Mouse (Mus musculus) heart, embryonic 14.5 days (tissue): ENCODE data around the gene Lrch1. TPM values are rescaled to one million over a fixed set of nuclear protein-coding genes. Genes with fewer than 3 reads are reported as not detected.

Source experiments
- ATAC-seq: fragments of 200-750 bp; cut with Nextera tagmentation; 2 replicates; pipeline ENCODE4 v1.8.0; 2017; ENCODE audit warnings: low read depth, moderate TSS enrichment; ENCODE audit not compliant: insufficient number of reproducible peaks, insufficient read depth, low FRiP score
- H3K27ac ChIP-seq, 2 experiments: fragments of 200-500 bp in 1 of 2; fragments of 300-500 bp in 1 of 2; sonication (generic) in 1 of 2; replicated peaks in 1 of 2; 2 replicates each; pipeline ENCODE4 v1.5.1; 2012 to 2014; ENCODE audit warnings: low read depth in 2 of 2, low read length in 2 of 2, control low read depth in 1 of 2, mild to moderate bottlenecking in 1 of 2, mixed read lengths in 1 of 2; ENCODE audit not compliant: control insufficient read depth in 1 of 2, insufficient read depth in 1 of 2
- H3K27me3 ChIP-seq: fragments of 300-500 bp; sonication (generic); 2 replicates; pipeline ENCODE4 v1.6.1; 2014; ENCODE audit warnings: mild to moderate bottlenecking, low read length, control low read depth; ENCODE audit not compliant: control insufficient read depth, insufficient read depth
- H3K36me3 ChIP-seq: fragments of 300-500 bp; sonication (generic); 2 replicates; pipeline ENCODE4 v1.6.1; 2014; ENCODE audit warnings: mild to moderate bottlenecking, control low read depth, low read length, mixed read lengths; ENCODE audit not compliant: control insufficient read depth, insufficient read depth
- H3K4me1 ChIP-seq, 2 experiments: fragments of 200-500 bp in 1 of 2; fragments of 300-500 bp in 1 of 2; sonication (generic) in 1 of 2; 2 replicates each; pipeline ENCODE4 v1.6.1; 2012 to 2014; ENCODE audit warnings: low read length in 2 of 2, control low read depth in 1 of 2, mixed read lengths in 1 of 2; ENCODE audit not compliant: control insufficient read depth in 2 of 2, insufficient read depth in 2 of 2
- H3K4me2 ChIP-seq: fragments of 300-500 bp; sonication (generic); 2 replicates; pipeline ENCODE4 v1.6.1; 2014; ENCODE audit warnings: mild to moderate bottlenecking, low read length
- H3K4me3 ChIP-seq, 2 experiments: fragments of 200-500 bp in 1 of 2; fragments of 300-500 bp in 1 of 2; sonication (generic) in 1 of 2; 2 replicates each; pipeline ENCODE4 v1.5.1; 2012 to 2014; ENCODE audit warnings: low read length in 2 of 2, mild to moderate bottlenecking in 2 of 2, control low read depth in 1 of 2, low read depth in 1 of 2, moderate library complexity in 1 of 2; ENCODE audit not compliant: control insufficient read depth in 1 of 2, insufficient read depth in 1 of 2
- H3K9ac ChIP-seq: fragments of 300-500 bp; sonication (generic); 2 replicates; pipeline ENCODE4 v1.6.1; 2014; ENCODE audit warnings: mild to moderate bottlenecking, low read length
- H3K9me3 ChIP-seq: fragments of 300-500 bp; sonication (generic); 2 replicates; pipeline ENCODE4 v1.6.1; 2016; ENCODE audit warnings: low read length, control low read depth; ENCODE audit not compliant: control insufficient read depth
- WGBS: fragments of 180-500 bp; shearing (Covaris S2); extraction: QIAGEN DNeasy Blood & Tissue Kit; methylation state at CpG from one replicate; pipeline ENCODE4 v1.1.7; 2014; 5-methylcytosine and 5-hydroxymethylcytosine counted together
- polyA plus RNA-seq: library from polyadenylated mRNA; unstranded; fragments of >200 nt; fragmentation: Nextera tagmentation; extraction: Ambion mirVana; gene quantifications from 2 replicates; pipeline ENCODE4 v1.2.1, GENCODE M21; 2014

The Lrch1 gene
- polyA plus RNA-seq, 1 experiment from 2014 or later, result 11.4 TPM

DNA sequence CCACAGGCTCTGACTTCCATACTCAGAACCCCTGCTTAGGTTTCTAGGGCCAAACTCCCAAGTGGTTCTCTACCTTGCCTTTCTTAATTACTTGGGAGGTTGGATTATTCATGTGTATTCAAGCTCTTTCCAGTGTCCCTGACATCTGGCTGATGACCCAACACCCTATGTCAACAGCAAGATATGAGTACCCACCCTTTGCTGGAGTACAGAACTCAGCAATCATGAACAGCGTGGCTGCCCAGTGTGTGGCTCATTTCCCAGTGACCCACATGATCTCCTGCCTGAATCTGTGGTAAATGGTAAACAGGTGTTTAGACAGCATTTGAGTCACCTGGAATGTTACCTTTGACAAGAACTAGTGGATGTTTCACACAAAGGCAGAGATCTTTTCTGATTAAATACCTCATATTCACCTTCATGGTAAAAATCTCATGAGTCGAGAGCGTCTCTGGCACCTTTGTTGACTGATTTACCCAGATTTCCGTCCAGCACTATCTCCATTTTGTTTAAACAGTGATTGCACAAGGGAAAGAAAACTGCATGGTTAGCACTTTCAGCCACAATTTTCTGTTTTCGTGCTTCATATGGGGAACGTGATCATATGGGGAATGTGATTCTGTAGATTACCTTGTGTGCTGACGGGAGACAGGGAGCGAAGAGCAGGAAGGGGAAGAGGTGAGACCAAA lies 15.2 kb upstream of the Lrch1 start:
- Histone ChIP-seq H3K4me1 (no peaks in the 10 kb centered on the region), H3K36me3 (no peaks in the 10 kb centered on the region), H3K27ac (no peak overlapping the region), H3K4me2 (no peak overlapping the region), H3K9me3 (no peaks in the 10 kb centered on the region), H3K9ac (no peak overlapping the region), H3K4me3 (no peak overlapping the region), H3K27me3 (no peaks in the 10 kb centered on the region)
- 74% methylated on average over 8 of the region's 8 CpGs for WGBS
- ATAC-seq, result no peak

DNA sequence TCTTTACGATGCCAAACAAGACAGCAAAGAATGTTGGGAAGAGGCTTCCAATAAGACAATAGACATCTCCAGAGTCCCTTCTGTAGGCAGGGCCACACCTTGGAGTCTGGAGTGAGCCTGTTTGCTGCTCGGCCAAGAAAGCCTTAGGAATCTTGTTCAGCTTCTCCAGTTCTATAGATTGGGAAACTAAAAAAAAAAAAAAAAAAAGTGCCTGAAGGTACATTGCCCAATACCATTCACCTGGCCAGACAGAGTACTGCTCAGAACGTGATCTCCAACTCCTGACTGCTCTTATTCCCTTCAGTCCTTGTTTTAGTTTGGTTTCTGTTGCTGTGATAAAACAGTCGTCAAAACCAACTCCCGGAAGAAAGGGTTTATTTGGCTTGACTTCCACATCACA lies 12.9 kb upstream of the Lrch1 start:
- WGBS, result 74% methylated on average over 5 of the region's 5 CpGs
- Histone ChIP-seq H3K36me3 (no peaks in the 10 kb centered on the region), H3K4me1 (no peaks in the 10 kb centered on the region), H3K4me2 (no peak overlapping the region), H3K9ac (no peak overlapping the region), H3K4me3 (no peak overlapping the region), H3K27ac (no peak overlapping the region), H3K27me3 (no peaks in the 10 kb centered on the region), H3K9me3 (no peaks in the 10 kb centered on the region)
- no peak for ATAC-seq

DNA sequence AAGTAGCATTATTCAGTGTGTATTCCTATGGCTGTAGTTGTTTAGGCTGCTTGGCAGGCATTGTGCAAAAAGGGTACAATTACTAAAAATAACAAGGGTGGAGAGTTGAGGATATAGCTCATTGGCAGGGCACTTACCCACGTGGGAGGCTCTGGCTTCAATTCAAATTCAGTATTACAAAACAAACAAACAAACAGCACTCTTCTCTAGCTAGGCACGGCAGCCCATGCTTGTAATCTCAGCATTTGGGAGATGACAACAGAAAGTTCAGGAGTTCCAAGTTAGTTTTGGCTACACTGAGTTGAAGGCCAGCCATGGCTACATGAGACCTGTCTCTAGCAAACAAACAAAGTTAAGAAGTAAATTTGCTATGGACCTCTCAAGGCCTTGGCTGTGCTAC lies 9.0 kb upstream of the Lrch1 start:
- no peak overlapping the region for H3K9ac ChIP-seq
- H3K4me3 ChIP-seq, result no peak overlapping the region
- no peak overlapping the region for H3K4me2 ChIP-seq
- no peaks in the 10 kb centered on the region for H3K4me1 ChIP-seq
- WGBS, result 43% methylated on average over 2 of the region's 2 CpGs
- H3K27ac ChIP-seq, result no peak overlapping the region
- H3K36me3 ChIP-seq, result no peaks in the 10 kb centered on the region
- no peaks in the 10 kb centered on the region for H3K9me3 ChIP-seq
- no peaks in the 10 kb centered on the region for H3K27me3 ChIP-seq
- ATAC-seq, result no peak

DNA sequence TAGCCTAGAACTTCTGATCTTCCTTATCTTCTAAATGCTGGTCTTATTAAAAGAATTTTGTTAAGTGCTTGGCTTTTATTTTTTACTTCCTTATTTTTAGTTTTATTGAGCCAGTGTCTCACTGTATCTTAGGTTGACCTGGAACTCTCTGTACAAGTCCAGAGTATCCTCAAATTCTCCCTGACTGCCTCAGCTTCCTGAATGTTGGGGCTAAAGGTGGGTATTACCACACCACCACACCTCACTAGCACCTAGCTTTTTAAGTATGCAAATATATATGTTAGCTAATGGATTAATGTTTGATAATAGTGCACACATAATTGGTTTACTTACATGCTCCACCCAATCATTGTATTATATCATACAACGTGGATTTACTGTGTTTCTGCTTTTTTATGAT lies 8.6 kb upstream of the Lrch1 start:
- 87% methylated on average over 1 of the region's 1 CpGs for WGBS
- no peak for ATAC-seq
- no peak overlapping the region for H3K4me2 ChIP-seq
- no peaks in the 10 kb centered on the region for H3K27me3 ChIP-seq
- no peaks in the 10 kb centered on the region for H3K9me3 ChIP-seq
- H3K27ac ChIP-seq, result no peak overlapping the region
- H3K4me1 ChIP-seq, result no peaks in the 10 kb centered on the region
- H3K9ac ChIP-seq, result no peak overlapping the region
- no peaks in the 10 kb centered on the region for H3K36me3 ChIP-seq
- no peak overlapping the region for H3K4me3 ChIP-seq

DNA sequence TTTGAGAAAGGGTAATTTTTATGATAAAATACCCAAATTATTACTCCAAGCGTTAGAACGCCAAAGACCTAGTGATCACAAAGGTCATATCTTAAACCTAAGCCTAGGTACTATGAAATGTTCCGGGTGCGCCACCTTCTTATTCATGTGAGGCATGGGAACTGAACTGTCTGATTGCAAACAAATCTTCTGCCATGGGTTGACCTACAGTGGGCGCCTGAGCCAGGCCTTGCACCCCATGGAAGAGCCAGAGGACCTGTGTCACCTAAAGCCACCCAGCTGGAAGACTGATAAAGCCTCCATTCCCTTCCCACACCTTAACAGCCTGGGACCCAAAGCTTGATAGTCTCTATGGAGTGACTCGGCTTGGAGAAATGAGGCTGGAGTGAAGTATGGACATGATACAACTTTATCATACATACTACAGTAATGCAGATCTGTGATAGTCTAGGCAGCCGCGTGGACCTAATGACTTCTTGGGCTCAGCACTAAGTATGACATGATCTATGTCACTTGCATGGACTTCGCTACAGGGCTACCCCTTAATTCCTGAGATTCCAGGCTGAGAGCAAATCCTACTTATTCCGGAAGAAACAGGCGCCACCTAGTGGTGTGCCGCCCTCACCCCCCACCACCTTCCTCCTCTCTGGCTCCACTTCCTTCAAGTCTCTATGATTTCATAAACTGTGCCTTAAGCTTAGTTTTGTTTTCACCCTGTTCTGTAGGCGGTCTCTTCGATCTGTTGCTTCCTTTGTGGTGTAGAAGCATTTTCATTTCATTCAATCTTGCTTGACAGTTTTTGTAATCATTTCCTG lies 957 bp upstream of the Lrch1 start:
- H3K36me3 ChIP-seq, result no peaks in the 10 kb centered on the region
- peak overlapping the region in 1 of 2 experiments; percentile 94; a peak in 1 of 4 replicates for H3K4me3 ChIP-seq
- no peak for ATAC-seq
- H3K27me3 ChIP-seq, result no peaks in the 10 kb centered on the region
- no peaks in the 10 kb centered on the region for H3K9me3 ChIP-seq
- peaks cover 3 to 26% of the 10 kb centered on the region in 2 experiments for H3K4me1 ChIP-seq
- 36% methylated on average over 14 of the region's 14 CpGs for WGBS
- peak overlapping the region; percentile 29 to 93 for H3K27ac ChIP-seq
- peak overlapping the region; percentile 89 for H3K4me2 ChIP-seq
- H3K9ac ChIP-seq, result no peak overlapping the region; the same call in 1 of the 2 replicates

DNA sequence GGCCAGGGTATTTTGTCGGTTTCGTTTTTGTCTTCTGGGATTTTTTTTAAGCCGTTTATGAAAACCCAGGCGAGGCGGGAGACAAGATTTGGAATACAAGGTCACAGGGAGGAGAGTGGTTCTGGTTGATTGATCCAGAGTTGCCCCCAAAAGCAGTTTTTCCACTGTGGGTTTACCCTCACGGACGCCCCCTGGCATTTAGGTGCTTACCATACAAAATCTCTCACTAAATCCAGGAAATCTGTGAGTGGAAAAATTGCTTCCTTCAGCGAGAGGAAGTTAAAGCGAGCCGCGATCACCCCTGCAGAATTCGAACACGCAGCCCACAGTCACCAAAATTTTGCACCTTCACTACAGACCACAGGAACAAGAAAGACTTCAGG lies 329 bp upstream of the Lrch1 start:
- H3K4me3 ChIP-seq, result peak overlapping the region; percentile 67 to 94
- H3K27me3 ChIP-seq, result no peaks in the 10 kb centered on the region
- peak overlapping the region; percentile 89 for H3K4me2 ChIP-seq
- no peaks in the 10 kb centered on the region for H3K9me3 ChIP-seq
- H3K27ac ChIP-seq, result peak overlapping the region; percentile 85 to 93
- H3K9ac ChIP-seq, result peak overlapping the region; percentile 93
- WGBS, result 26% methylated on average over 13 of the region's 13 CpGs
- no peaks in the 10 kb centered on the region for H3K36me3 ChIP-seq
- no peak for ATAC-seq
- peaks cover 5 to 26% of the 10 kb centered on the region in 2 experiments for H3K4me1 ChIP-seq

DNA sequence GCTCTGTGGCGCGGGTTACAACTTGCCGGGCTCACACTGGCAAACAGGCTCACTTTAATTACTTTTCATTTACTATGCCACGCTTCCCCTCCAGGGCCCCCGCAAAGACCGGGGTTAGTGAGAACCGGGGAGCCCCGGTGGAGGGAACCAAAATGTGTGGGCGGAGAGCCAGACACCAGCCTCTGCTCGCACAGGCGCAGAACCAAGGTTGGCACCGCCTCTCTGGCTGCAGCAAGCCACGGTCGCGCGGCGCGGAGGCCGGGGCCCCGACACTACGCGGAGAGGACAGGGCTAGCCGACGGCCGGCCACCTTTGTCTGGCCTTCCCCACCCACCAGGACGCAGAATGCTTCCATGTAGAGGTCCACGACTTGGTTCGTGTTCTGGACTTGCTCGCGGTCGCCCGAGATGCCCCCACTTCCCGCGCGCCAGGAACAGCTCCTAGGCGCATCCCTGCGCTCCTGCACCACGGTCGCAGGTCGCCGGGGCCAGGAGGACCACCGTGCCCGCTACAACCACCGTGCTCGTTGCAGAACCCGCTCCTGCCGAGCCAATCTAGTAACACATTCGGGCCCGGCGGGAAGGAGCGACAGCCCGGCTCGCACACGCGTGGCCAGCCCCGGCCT lies 813 bp downstream of the Lrch1 start:
- no peaks in the 10 kb centered on the region for H3K36me3 ChIP-seq
- peak overlapping the region; percentile 93 for H3K9ac ChIP-seq
- H3K27ac ChIP-seq, result peak overlapping the region; percentile 85 to 93
- peaks cover 8 to 26% of the 10 kb centered on the region in 2 experiments for H3K4me1 ChIP-seq
- H3K4me2 ChIP-seq, result peak overlapping the region; percentile 89
- no peaks in the 10 kb centered on the region for H3K9me3 ChIP-seq
- ATAC-seq, result peak; percentile 60
- H3K4me3 ChIP-seq, result peak overlapping the region; percentile 67 to 94
- no peaks in the 10 kb centered on the region for H3K27me3 ChIP-seq
- 0% methylated on average over 56 of the region's 56 CpGs for WGBS
